Mouse (Mus musculus) stomach, postnatal 0 days (tissue): ENCODE measurements around the gene E330014E10Rik. TPM values are rescaled to one million over a fixed set of nuclear protein-coding genes. Genes with fewer than 3 reads are reported as not detected.
"Not testable (repeated sequence)": the region's sequence is repeated elsewhere in the genome, so short reads cannot be mapped to it uniquely, and the experiment has no call there.

Experiments
- ATAC-seq: fragments of 200-750 bp; cut with Nextera tagmentation; 2 replicates; pipeline ENCODE4 v1.8.0; 2017; ENCODE audit not compliant: low FRiP score, low TSS enrichment
- DNase-seq: peaks from one replicate; pipeline ENCODE4 v3.0.0-alpha.2; 2016; ENCODE audit warnings: low spot score
- H3K27ac ChIP-seq: fragments of 300-500 bp; sonication (generic); replicated peaks from 2 replicates; pipeline ENCODE4 v1.5.1; 2014; ENCODE audit warnings: mild to moderate bottlenecking, control low read depth
- H3K27me3 ChIP-seq: fragments of 300-500 bp; sonication (generic); 2 replicates; pipeline ENCODE4 v1.6.1; 2014; ENCODE audit warnings: low read length; ENCODE audit not compliant: control insufficient read depth, insufficient read depth
- H3K36me3 ChIP-seq: fragments of 300-500 bp; sonication (generic); 2 replicates; pipeline ENCODE4 v1.6.1; 2014; ENCODE audit warnings: low read length, mixed read lengths; ENCODE audit not compliant: control insufficient read depth, insufficient read depth
- H3K4me1 ChIP-seq: fragments of 300-500 bp; sonication (generic); replicated peaks from 2 replicates; pipeline ENCODE4 v1.6.1; 2014; ENCODE audit warnings: antibody characterized with exemption; ENCODE audit not compliant: control insufficient read depth, insufficient read depth
- H3K4me2 ChIP-seq: fragments of 300-500 bp; sonication (generic); replicated peaks from 2 replicates; pipeline ENCODE4 v1.6.1; 2014; ENCODE audit warnings: low read depth, mild to moderate bottlenecking, control low read depth, moderate library complexity
- H3K4me3 ChIP-seq: fragments of 300-500 bp; sonication (generic); 2 replicates; pipeline ENCODE4 v1.5.1; 2014; ENCODE audit warnings: low read depth, low read length, control low read depth
- H3K9ac ChIP-seq: fragments of 300-500 bp; sonication (generic); 2 replicates; pipeline ENCODE4 v1.6.1; 2014; ENCODE audit warnings: mild to moderate bottlenecking, low read length, control low read depth, mixed read lengths
- H3K9me3 ChIP-seq: fragments of 300-500 bp; sonication (generic); 2 replicates; pipeline ENCODE4 v1.6.1; 2016; ENCODE audit warnings: low read length; ENCODE audit not compliant: control insufficient read depth
- CTCF ChIP-seq: IDR thresholded peaks from 2 replicates; pipeline ENCODE4 v1.5.1; 2016; ENCODE audit warnings: antibody characterized with exemption, low read depth, mild to moderate bottlenecking, moderate library complexity
- EP300 ChIP-seq: optimal IDR thresholded peaks from 2 replicates; pipeline ENCODE3; 2016; ENCODE audit warnings: antibody characterized with exemption
- WGBS: fragments of 180-500 bp; shearing (Covaris S2); extraction: QIAGEN DNeasy Blood & Tissue Kit; methylation state at CpG from one replicate; pipeline ENCODE4 v1.1.7; 2014; 5-methylcytosine and 5-hydroxymethylcytosine counted together
- polyA plus RNA-seq: library from polyadenylated mRNA; unstranded; fragments of >200 nt; fragmentation: Nextera tagmentation; extraction: Ambion mirVana; gene quantifications from 2 replicates; pipeline ENCODE4 v1.2.1, GENCODE M21; 2015

Gene E330014E10Rik
- not detected in 2 replicates for polyA plus RNA-seq

DNA sequence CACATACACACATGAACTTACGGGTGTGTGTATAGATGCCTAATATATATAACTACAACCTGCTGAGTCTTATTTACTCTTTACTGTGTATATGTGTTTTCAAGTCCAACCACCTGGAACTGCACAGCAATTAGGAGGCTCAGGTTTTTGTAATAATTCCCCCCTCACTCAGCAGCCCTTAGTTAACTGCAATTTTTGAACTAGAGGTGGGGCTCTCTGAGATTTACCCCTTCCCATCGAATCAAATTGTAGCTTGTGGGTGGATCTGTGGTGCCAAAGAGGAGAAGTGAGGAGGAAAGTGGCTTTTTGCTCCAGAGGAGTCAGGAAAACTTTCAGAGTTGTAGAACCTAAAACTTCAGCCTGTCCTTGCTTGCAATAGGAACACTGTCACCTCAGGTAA, at the start of gene E330014E10Rik:
Gene E330014E10Rik (plus strand): TSS at position 301 of the 400 bp plus-strand sequence.
- WGBS, result no CpG with 5 or more reads among the region's 2 CpGs
- not testable (repeated sequence) for ATAC-seq

DNA sequence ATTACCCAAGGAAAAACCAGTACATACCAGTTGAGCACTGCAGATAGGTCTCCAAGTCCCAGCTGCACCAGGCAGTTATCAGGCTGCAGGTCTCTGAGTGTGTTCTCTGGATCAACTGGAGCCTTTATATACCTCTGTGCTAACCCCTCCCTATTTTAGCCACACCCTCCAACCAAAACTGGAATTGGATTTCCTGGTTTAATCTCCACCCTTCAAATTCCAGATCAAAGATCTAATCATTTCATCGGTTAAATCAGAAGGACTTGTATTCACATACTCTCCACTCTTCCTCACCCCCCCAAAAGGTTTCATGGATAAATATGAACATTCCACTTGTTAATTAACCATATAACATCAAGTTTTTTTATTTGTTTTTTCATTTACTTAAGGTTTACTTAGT, 39.7 kb upstream of the E330014E10Rik start, which contains the start of gene Gm7978:
Gene Gm7978 (minus strand): TSS at position 101 of the 400 bp plus-strand sequence.
- H3K4me1 ChIP-seq, DNase-seq, H3K4me2 ChIP-seq, H3K4me3 ChIP-seq, H3K9me3 ChIP-seq, H3K27me3 ChIP-seq, H3K9ac ChIP-seq, H3K27ac ChIP-seq, ATAC-seq, H3K36me3 ChIP-seq: not testable (repeated sequence)
- WGBS, result no CpG with 5 or more reads among the region's 1 CpGs

More for the DNA sequence above, at the start of gene E330014E10Rik:
- not testable (repeated sequence) for H3K9me3 ChIP-seq, H3K4me2 ChIP-seq, H3K4me1 ChIP-seq, H3K9ac ChIP-seq, DNase-seq, H3K27me3 ChIP-seq, H3K4me3 ChIP-seq, H3K36me3 ChIP-seq, H3K27ac ChIP-seq

DNA sequence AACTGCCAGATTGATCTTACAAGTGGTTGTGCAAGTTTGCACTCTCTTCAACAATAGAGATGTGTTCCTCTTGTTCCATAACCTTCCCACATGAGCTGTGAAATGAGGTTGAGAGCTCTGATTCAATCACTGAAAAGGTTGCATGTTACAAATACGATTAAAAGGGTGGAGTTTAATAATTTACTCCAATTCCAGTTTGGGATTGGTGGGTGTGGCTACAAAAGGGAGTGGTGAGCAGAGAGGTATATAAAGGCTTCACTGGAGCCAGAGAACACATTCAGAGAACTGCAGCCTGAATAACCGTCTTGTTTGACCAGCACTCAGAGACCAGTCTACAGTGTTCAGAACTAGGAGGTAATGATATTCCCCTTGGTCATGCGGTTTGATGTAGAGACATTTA, 34.1 kb upstream of the E330014E10Rik start, which contains the start of gene Gm7982:
Gene Gm7982 (plus strand): TSS at position 301 of the 400 bp plus-strand sequence.
- not testable (repeated sequence) for H3K9me3 ChIP-seq, ATAC-seq, H3K27ac ChIP-seq, H3K4me1 ChIP-seq, H3K9ac ChIP-seq, H3K4me2 ChIP-seq, H3K4me3 ChIP-seq, H3K27me3 ChIP-seq, H3K36me3 ChIP-seq, DNase-seq
- no CpG with 5 or more reads among the region's 3 CpGs for WGBS

DNA sequence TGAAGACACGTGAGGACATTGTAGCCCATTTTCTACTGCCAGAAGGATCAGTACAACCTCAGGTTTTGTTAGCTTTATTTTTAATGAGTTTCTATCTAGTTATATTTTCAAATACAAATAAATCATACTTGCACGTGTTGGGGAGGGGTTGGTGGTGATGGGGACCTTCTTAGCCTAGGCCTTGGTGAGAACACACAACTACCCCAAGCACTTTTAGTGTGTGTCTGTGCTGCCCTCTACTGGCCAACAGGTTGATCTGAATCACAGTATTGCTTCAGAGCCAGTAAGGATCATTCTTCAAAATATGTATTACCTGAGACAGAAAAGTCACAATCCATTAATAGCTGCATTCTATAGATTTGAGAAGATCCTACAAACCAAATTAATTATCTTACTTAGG, 35.1 kb downstream of the E330014E10Rik start:
- not testable (repeated sequence) for H3K36me3 ChIP-seq, DNase-seq, H3K9ac ChIP-seq, H3K9me3 ChIP-seq, H3K27me3 ChIP-seq, H3K4me2 ChIP-seq, ATAC-seq, H3K27ac ChIP-seq, H3K4me3 ChIP-seq, H3K4me1 ChIP-seq
- 0 out of 2 replicates have a peak, but pooled peaks have one; percentile 10 for TF ChIP-seq CTCF
- WGBS, result 48% methylated on average over 2 of the region's 2 CpGs

DNA sequence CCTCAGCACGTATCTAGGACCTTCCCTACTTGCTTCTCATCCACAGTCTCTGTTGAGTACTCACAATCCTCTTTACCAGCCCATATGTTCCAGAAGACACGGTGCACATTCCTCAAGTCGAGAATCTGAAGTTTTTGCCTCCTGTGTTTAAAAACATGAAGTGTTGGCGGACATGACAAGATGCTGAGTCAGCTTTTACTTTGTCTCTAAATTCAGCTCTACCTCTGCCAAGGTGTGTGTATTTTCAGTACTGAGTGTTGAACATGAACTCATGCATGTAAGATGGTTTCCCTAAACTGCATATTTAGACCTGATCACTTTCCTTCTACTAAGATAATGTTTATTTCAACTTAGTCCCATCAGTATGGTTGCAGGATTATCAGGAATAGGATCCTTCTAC, 60.8 kb downstream of the E330014E10Rik start:
- H3K9ac ChIP-seq, result no peak overlapping the region
- whole genome bisulfite sequencing, result 61% methylated on average over 4 of the region's 4 CpGs
- no peaks in the 10 kb centered on the region for H3K9me3 ChIP-seq
- ATAC-seq (no peak), DNase-seq (no peak)
- H3K36me3 ChIP-seq, result no peaks in the 10 kb centered on the region
- no peaks in the 10 kb centered on the region for H3K4me1 ChIP-seq
- no peak overlapping the region for H3K27ac ChIP-seq
- H3K4me3 ChIP-seq, result no peak overlapping the region
- no peak for TF ChIP-seq EP300
- no peak for TF ChIP-seq CTCF
- H3K27me3 ChIP-seq, result no peaks in the 10 kb centered on the region
- H3K4me2 ChIP-seq, result no peak overlapping the region

DNA sequence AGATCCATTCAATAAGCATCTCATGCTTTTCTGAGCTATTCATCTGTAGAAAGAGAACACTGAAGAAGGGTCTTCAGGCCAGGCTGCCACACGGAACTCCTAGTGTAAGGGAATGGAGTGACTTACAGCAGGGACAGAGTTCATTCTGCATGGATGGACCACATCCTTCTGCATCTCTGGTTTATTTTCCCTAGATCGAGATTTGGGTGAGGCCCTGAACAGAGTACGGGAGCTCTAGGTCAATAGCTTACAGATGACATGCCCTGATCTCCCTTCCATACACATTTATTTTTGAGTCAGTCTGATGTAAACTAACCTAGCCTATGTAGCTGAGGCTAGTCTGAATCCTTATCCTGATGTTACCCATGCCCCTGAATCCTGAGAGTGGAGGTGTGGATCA, 78.2 kb downstream of the E330014E10Rik start:
- DNase-seq (no peak), ATAC-seq (no peak)
- Histone ChIP-seq H3K9ac (no peak overlapping the region), H3K27ac (no peak overlapping the region), H3K4me3 (no peak overlapping the region), H3K9me3 (no peaks in the 10 kb centered on the region), H3K4me1 (no peaks in the 10 kb centered on the region), H3K4me2 (no peak overlapping the region), H3K27me3 (no peaks in the 10 kb centered on the region), H3K36me3 (no peaks in the 10 kb centered on the region)
- 75% methylated on average over 3 of the region's 3 CpGs for WGBS
- TF ChIP-seq CTCF, result no peak
- no peak for TF ChIP-seq EP300

Other genes with a start within 250 kb of the E330014E10Rik start
- gene Gm7971, start 181.1 kb upstream of the E330014E10Rik start, polyA plus RNA-seq, result not detected in 2 replicates
- gene Gm7978, start 39.8 kb upstream of the E330014E10Rik start, polyA plus RNA-seq, result not detected in 2 replicates
- not detected in 2 replicates for gene Gm7982, start 34.0 kb upstream of the E330014E10Rik start, polyA plus RNA-seq
- 2.8 and 3.2 TPM in 2 replicates for gene Cxcl13, start 181.0 kb downstream of the E330014E10Rik start, polyA plus RNA-seq